Mouse (Mus musculus) heart, embryonic 16.5 days (tissue): ENCODE data around the gene Stat6. TPM values are rescaled to one million over a fixed set of nuclear protein-coding genes. Genes with fewer than 3 reads are reported as not detected.

Source experiments
- ATAC-seq: fragments of 200-750 bp; cut with Nextera tagmentation; replicated peaks from 2 replicates; pipeline ENCODE4 v1.8.0; 2017; ENCODE audit warnings: moderate number of reproducible peaks; ENCODE audit not compliant: insufficient read depth, low FRiP score; ENCODE audit errors: extremely low read depth
- H3K27ac ChIP-seq: fragments of 300-500 bp; sonication (generic); 2 replicates; pipeline ENCODE4 v1.5.1; 2014; ENCODE audit warnings: mild to moderate bottlenecking, low read length, control low read depth, moderate library complexity
- H3K27me3 ChIP-seq: fragments of 300-500 bp; sonication (generic); 2 replicates; pipeline ENCODE4 v1.6.1; 2014; ENCODE audit warnings: low read length, mixed read lengths; ENCODE audit not compliant: control insufficient read depth, insufficient read depth
- H3K36me3 ChIP-seq: fragments of 300-500 bp; sonication (generic); 2 replicates; pipeline ENCODE4 v1.6.1; 2014; ENCODE audit not compliant: control insufficient read depth, insufficient read depth
- H3K4me1 ChIP-seq: fragments of 300-500 bp; sonication (generic); 2 replicates; pipeline ENCODE4 v1.6.1; 2014; ENCODE audit warnings: low read length, mixed read lengths; ENCODE audit not compliant: control insufficient read depth, insufficient read depth
- H3K4me2 ChIP-seq: fragments of 300-500 bp; sonication (generic); 2 replicates; pipeline ENCODE4 v1.6.1; 2014; ENCODE audit warnings: low read depth, mild to moderate bottlenecking, control low read depth, low read length
- H3K4me3 ChIP-seq: fragments of 300-500 bp; sonication (generic); 2 replicates; pipeline ENCODE4 v1.5.1; 2014; ENCODE audit warnings: mild to moderate bottlenecking, control low read depth, low read length
- H3K9ac ChIP-seq: fragments of 300-500 bp; sonication (generic); 2 replicates; pipeline ENCODE4 v1.6.1; 2014; ENCODE audit warnings: low read length, control low read depth
- H3K9me3 ChIP-seq: fragments of 300-500 bp; sonication (generic); replicated peaks from 2 replicates; pipeline ENCODE4 v1.6.1; 2016; ENCODE audit warnings: low read length; ENCODE audit not compliant: control insufficient read depth
- WGBS: fragments of 180-500 bp; shearing (Covaris S2); extraction: QIAGEN DNeasy Blood & Tissue Kit; methylation state at CpG from one replicate; pipeline ENCODE4 v1.1.7; 2014; 5-methylcytosine and 5-hydroxymethylcytosine counted together
- polyA plus RNA-seq: library from polyadenylated mRNA; unstranded; fragments of >200 nt; fragmentation: Nextera tagmentation; extraction: Ambion mirVana; gene quantifications from 2 replicates; pipeline ENCODE4 v1.2.1, GENCODE M21; 2015

The Stat6 gene
- polyA plus RNA-seq, 1 experiment from 2014 or later = 36.7 TPM

DNA sequence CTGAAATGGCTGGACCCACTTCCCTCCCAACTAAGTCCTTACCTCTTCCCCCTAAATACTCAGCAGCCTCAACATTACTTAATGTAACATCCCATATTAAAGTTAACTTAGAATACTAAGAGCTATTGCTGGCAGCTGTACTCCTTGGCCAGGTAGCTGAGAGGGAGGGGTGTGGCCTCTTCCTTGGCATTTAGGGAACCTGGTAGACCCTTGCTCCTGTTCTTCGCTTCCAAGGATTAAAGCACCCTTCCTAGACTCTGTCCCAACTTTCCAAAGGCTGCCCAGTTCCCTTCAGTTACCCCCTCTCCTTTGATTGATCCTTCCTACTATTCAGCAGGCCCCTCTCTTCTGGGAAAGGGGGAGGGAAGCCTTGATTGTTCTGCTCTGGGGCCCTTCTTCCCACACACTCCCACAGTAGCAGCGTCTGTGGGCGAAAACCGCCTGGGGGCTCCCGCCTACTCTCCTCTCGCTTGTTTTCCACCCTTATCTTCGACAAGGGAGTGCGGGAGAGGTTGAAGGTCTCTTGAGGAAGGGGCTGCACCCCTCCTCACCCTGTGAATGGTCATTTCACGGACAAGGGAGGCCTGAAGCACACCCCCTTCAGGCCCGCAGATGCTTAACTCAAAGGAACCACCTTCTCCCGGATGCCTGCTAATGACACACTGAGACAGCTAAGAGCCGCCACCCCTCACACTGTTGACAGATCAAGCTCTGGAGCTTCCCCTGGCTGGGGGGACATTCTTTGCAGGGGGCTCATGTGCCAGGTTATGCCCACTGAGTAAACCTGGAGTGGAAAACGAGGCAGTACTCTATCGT is 22.8 kb downstream of the Stat6 start:
- ATAC-seq = no peak
- Histone ChIP-seq H3K4me1 (peaks cover 67% of the 10 kb centered on the region), H3K4me2 (peak overlapping the region; percentile 90), H3K9me3 (no peaks in the 10 kb centered on the region), H3K27ac (peak overlapping the region; percentile 99), H3K9ac (peak overlapping the region; percentile 93), H3K27me3 (no peaks in the 10 kb centered on the region), H3K36me3 (peaks cover 10% of the 10 kb centered on the region), H3K4me3 (peak overlapping the region; percentile 82)
- 8% methylated on average over 14 of the region's 14 CpGs for WGBS

DNA sequence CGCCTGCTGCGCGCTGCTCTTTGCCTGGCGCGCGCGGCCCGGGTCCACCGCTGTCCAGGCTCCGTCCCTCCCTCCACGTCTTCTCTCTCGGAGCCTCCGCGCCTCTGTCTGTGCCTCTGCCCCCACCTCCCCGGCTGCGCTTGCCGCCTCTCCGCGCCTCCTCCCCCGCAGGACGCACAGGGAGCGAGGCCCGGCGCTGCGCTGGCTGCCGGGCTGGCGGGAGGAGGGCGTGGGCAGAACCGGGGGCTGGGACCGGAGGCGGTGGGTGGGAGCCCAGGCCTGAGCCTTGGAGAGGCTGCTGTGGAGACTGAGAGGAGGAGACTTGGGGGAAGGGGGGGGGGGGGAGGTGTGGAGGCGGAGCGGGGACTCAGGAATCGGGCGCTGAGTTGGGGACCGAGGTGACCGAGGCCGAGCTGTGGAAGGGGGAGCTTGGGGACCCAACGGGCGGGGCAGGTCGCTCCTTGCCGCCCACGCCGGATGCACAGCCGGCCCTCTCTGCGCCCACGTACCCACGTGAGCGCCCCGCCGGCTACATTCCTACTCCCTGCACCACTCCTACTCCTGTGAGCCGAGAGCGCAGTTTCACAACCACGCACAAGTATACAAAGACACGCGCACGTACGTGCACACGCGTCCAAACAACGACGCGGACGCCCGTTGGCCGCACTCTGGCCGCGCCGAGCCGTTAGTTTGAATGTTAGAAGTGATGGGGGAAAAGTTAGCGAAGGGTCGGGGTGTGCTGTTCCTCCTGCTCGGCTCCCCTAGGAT is 23.9 kb downstream of the Stat6 start, which contains the start of gene Nemp1:
TSS of gene Nemp1 (plus strand) at position 401 of the 768 bp plus-strand sequence.
- no peaks in the 10 kb centered on the region for H3K27me3 ChIP-seq
- peak within 1 kb of the TSS; percentile 82 for H3K4me3 ChIP-seq
- ATAC-seq = peak; percentile 62
- H3K9me3 ChIP-seq = no peaks in the 10 kb centered on the region
- H3K36me3 ChIP-seq = peaks cover 5% of the 10 kb centered on the region; the same call in 1 of the 2 replicates
- H3K9ac ChIP-seq = peak within 1 kb of the TSS; percentile 93
- peaks cover 58% of the 10 kb centered on the region for H3K4me1 ChIP-seq
- peak within 1 kb of the TSS; percentile 99 for H3K27ac ChIP-seq
- H3K4me2 ChIP-seq = peak within 1 kb of the TSS; percentile 90
- under 1% methylated on average over 73 of the region's 73 CpGs for WGBS

DNA sequence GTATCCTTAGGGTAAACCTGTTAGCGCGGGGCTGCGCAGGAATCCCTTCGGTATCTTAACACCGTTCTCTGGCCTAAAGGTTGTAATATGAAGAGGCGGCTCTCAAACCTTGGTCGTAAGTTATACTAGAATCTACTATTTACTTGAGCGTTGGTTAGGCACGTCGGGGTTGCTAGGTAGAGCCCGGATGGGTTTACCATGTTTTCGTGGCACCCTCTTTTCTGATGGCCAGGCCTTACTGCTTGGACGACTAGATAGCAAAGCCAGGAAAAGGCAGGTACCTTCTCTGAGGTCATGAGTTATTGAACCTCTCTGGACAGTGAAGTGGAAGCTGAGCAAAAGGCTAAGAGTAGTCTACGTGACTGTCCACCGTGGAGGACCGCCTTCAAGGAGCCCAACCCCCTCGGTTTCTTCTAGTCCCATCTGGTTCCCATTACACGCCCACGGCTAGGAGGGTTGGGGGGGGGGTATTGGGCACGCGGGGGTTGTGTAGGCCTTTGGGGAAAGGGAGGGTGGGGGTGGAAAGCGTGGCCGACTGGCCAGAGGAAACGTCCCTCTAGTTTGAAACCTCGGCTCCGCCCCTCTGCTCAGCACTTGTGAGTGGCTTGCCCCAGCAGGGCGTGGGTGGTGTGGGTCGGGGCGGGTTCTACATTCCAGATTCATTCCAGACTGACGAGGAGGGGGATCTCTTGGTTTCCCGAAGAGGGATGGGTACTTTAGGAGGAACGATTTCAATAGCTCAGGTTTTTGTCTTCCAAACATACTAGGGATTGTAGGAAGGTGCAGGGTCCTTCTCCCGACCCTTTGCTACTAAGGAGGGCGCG is 24.7 kb downstream of the Stat6 start:
- H3K9ac ChIP-seq = peak overlapping the region; percentile 93
- H3K4me3 ChIP-seq = peak overlapping the region; percentile 82
- peak overlapping the region; percentile 99 for H3K27ac ChIP-seq
- no peaks in the 10 kb centered on the region for H3K9me3 ChIP-seq
- peaks cover 51% of the 10 kb centered on the region for H3K4me1 ChIP-seq
- no peaks in the 10 kb centered on the region for H3K27me3 ChIP-seq
- peaks cover 5% of the 10 kb centered on the region; the same call in 1 of the 2 replicates for H3K36me3 ChIP-seq
- peak; percentile 70 for ATAC-seq
- WGBS = 2% methylated on average over 34 of the region's 35 CpGs
- H3K4me2 ChIP-seq = peak overlapping the region; percentile 90

DNA sequence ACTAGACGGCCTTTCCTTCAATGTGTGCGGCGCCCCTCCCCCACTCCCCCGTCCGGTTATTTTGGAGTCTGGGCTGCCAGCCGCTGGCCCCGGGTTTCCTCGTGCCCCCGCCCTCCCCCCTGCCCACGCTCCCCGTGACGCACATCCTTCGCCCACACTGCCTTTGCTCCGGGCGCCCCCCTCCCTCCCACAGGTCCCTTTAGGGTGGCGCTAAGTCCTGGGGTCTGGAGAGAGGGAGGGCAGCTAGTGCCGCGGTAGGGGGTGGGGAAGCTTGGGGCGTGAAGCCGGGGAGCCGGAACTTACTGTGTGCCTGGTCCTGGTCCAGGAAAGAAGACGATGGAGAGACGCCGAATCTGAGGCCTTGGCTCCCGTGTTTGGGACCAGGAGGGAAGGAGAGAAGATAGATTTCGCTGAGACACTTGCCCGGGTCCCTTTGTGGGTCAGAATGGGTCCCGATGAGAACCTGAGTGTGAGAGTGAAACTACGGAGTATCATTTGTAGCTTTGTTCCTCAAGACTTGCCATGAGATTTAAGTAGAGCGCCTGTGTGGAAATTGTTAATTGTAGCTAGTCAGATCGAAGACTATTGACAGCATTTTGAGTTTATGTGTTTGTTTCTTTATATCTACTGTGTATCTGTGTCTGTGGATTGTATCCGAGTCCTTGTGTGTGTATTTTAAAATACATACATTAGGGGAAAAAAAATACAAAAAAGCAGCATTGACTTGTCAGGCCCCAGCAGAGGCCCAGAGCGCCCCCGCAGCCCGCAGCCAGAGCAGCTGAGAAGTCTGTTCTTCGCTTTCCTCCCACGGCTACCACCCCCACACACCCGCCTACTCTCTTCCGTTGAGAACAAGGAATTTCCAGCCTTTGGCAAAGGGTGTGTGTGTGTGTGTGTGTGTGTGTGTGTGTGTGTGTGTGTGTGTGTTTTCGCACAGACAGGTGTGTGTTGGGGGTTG is 25.6 kb downstream of the Stat6 start, which contains the start of gene Nab2:
TSS of gene Nab2 (minus strand) at position 476 of the 958 bp plus-strand sequence.
- Histone ChIP-seq H3K9me3 (no peaks in the 10 kb centered on the region), H3K27ac (peak within 1 kb of the TSS; percentile 99), H3K36me3 (peaks cover 5% of the 10 kb centered on the region; the same call in 1 of the 2 replicates), H3K4me3 (peak within 1 kb of the TSS; percentile 82), H3K9ac (peak within 1 kb of the TSS; percentile 93), H3K4me2 (peak within 1 kb of the TSS; percentile 90), H3K27me3 (no peaks in the 10 kb centered on the region), H3K4me1 (peaks cover 42% of the 10 kb centered on the region)
- 2% methylated on average over 39 of the region's 40 CpGs for WGBS
- ATAC-seq = peak; percentile 60

DNA sequence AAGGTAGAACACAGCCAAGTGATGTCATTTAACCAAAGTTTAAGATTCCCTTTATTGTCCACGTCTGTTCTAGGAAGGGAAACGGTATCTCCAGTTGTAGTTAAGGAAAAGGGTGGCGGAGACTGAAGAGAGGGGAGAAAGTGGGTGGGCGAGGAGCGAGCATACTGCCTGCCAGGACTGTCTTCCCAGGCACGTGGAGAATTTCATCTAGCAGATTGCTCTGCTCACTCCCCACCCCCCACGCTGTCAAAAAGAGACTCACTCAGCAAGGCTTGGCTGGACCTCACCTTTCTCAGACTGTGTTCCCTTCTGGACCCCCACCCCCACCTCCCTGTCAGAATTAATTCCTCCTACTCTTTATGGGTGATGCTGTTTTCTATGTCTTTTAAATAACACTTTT is 26.4 kb downstream of the Stat6 start:
- peak overlapping the region; percentile 58 for H3K9ac ChIP-seq
- H3K27me3 ChIP-seq = no peaks in the 10 kb centered on the region
- peak overlapping the region; percentile 99 for H3K27ac ChIP-seq
- H3K4me3 ChIP-seq = peak overlapping the region; percentile 82
- ATAC-seq = no peak
- H3K4me1 ChIP-seq = peaks cover 35% of the 10 kb centered on the region
- no peaks in the 10 kb centered on the region for H3K9me3 ChIP-seq
- WGBS = 9% methylated on average over 7 of the region's 7 CpGs
- peak overlapping the region; percentile 90 for H3K4me2 ChIP-seq
- peaks cover 5% of the 10 kb centered on the region; the same call in 1 of the 2 replicates for H3K36me3 ChIP-seq

- ATAC-seq = no peak
- 72% methylated on average over 2 of the region's 2 CpGs for WGBS
These were observed 27.4 kb downstream of the Stat6 start for GRCm38 (mm10) chr10:127670185-127670584.

DNA sequence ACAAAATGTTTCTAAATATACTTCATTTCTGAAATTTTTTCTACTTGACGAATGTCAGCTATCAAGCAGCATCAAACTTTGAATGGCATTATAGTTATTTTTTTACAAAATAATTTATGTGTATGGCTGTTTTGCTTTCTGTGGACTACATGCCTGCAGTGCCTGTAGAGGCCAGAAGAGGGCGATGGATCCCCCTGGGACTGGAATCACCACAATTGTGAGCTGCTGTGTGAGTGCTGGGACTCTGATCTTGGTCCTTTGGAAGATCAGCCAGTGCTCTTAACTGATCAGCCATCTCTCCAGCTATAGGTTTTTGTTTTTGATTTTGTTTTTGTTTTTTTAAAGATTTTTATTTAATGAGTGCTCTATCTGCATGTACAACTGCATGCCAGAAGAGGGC is 28.5 kb downstream of the Stat6 start:
- WGBS = 37% methylated on average over 2 of the region's 2 CpGs
- H3K27ac ChIP-seq = no peak overlapping the region
- no peak for ATAC-seq
- H3K4me3 ChIP-seq = no peak overlapping the region
- no peak overlapping the region for H3K4me2 ChIP-seq
- no peaks in the 10 kb centered on the region for H3K27me3 ChIP-seq
- no peaks in the 10 kb centered on the region for H3K36me3 ChIP-seq
- no peak overlapping the region for H3K9ac ChIP-seq
- H3K9me3 ChIP-seq = no peaks in the 10 kb centered on the region
- H3K4me1 ChIP-seq = peaks cover 26% of the 10 kb centered on the region

More at GRCm38 (mm10) chr10:127670185-127670584, 27.4 kb downstream of the Stat6 start:
- no peak overlapping the region for H3K27ac ChIP-seq
- no peaks in the 10 kb centered on the region for H3K9me3 ChIP-seq
- no peak overlapping the region for H3K4me3 ChIP-seq
- no peak overlapping the region for H3K9ac ChIP-seq
- no peak overlapping the region for H3K4me2 ChIP-seq
- H3K27me3 ChIP-seq = no peaks in the 10 kb centered on the region
- no peaks in the 10 kb centered on the region for H3K36me3 ChIP-seq
- peaks cover 27% of the 10 kb centered on the region for H3K4me1 ChIP-seq
